Comparison of ENCODE assay signal across 21 mouse cellular contexts in the genomic region with DNA sequence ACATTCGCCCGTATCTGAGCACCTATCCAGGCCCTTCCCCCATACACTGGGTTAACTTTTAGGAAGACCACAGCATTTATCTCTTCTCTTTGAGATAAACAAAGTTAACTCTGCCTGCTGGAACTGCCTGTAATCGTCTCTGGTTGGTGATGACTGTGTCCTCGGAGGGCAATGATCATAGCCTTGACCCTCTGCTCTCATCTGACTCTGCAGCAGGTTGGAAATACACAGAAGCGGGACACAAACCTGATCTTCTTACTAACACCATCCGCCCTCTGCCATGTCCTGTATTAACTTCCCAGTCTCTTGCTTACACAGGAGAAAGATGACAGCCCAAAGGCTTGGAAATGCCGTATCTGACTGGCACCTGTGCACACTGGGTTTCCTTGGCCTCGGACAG.
"Had no signal": no experiment of that assay in that cellular context is flagged by ENCODE, and none has a peak within 500 bp of the region (broad histone marks: within the 10 kb centered on the region; RNA-seq: fewer than 3 reads in every experiment).

No protein-coding gene starts in this region.

- H3K4me3 ChIP-seq: limb, embryonic 12.5 days; limb, embryonic 15.5 days; lung, embryonic 15.5 days; megakaryocyte, embryonic 14.5 days; midbrain, embryonic 10.5 days; midbrain, embryonic 13.5 days; myocyte; neural tube, embryonic 13.5 days had no signal

- H3K27ac ChIP-seq: limb, embryonic 12.5 days; limb, embryonic 15.5 days; lung, embryonic 15.5 days; midbrain, embryonic 10.5 days; midbrain, embryonic 13.5 days; neural tube, embryonic 13.5 days; stomach, postnatal 0 days had no signal

- H3K27me3 ChIP-seq: limb, embryonic 12.5 days; limb, embryonic 15.5 days; lung, embryonic 15.5 days; megakaryocyte, embryonic 14.5 days; midbrain, embryonic 13.5 days; neural tube, embryonic 13.5 days had no signal

- H3K36me3 ChIP-seq: limb, embryonic 12.5 days; limb, embryonic 15.5 days; lung, embryonic 15.5 days; midbrain, embryonic 10.5 days; midbrain, embryonic 13.5 days; neural tube, embryonic 13.5 days had no signal

- H3K9ac ChIP-seq: limb, embryonic 12.5 days; limb, embryonic 15.5 days; lung, embryonic 15.5 days; midbrain, embryonic 13.5 days; neural tube, embryonic 13.5 days had no signal

- ATAC-seq: midbrain, embryonic 13.5 days; midbrain, embryonic 16.5 days had no signal

- DNase-seq: kidney, adult 18-20 months; kidney, adult 9 months; kidney, postnatal 14 days; kidney, postnatal 4 days; left cerebral cortex, postnatal 4 days; lung, adult 18-20 months; lung, postnatal 10 days; lung, postnatal 36 days; thymus, adult 2 months; thymus, postnatal 14 days; thymus, postnatal 4 days had no signal

- H3K4me2 ChIP-seq: limb, embryonic 12.5 days; limb, embryonic 15.5 days; lung, embryonic 15.5 days; midbrain, embryonic 13.5 days; neural tube, embryonic 13.5 days had no signal

- H3K9me3 ChIP-seq: limb, embryonic 12.5 days; limb, embryonic 15.5 days; lung, embryonic 15.5 days; midbrain, embryonic 10.5 days; midbrain, embryonic 13.5 days; neural tube, embryonic 13.5 days had no signal

- H3K4me1 ChIP-seq: limb, embryonic 15.5 days; megakaryocyte, embryonic 14.5 days; midbrain, embryonic 10.5 days; midbrain, embryonic 13.5 days had no signal
